Mouse (Mus musculus) forebrain, embryonic 13.5 days (tissue): Measurements from ENCODE around the gene Dpf3. TPM values are rescaled to one million over a fixed set of nuclear protein-coding genes. Genes with fewer than 3 reads are reported as not detected.

Source experiments
- ATAC-seq: fragments of 200-750 bp; cut with Nextera tagmentation; 2 replicates; pipeline ENCODE4 v1.8.0; 2017
- H3K27ac ChIP-seq: fragments of 300-500 bp; sonication (generic); 2 replicates; pipeline ENCODE4 v1.5.1; 2015; ENCODE audit warnings: inconsistent platforms, mild to moderate bottlenecking, moderate library complexity
- H3K27me3 ChIP-seq: fragments of 300-500 bp; sonication (generic); 2 replicates; pipeline ENCODE4 v1.6.1; 2015; ENCODE audit warnings: mild to moderate bottlenecking, inconsistent platforms
- H3K36me3 ChIP-seq: fragments of 300-500 bp; sonication (generic); 2 replicates; pipeline ENCODE4 v1.6.1; 2015; ENCODE audit warnings: mild to moderate bottlenecking, inconsistent platforms; ENCODE audit not compliant: poor library complexity, severe bottlenecking
- H3K4me1 ChIP-seq: fragments of 300-500 bp; sonication (generic); 2 replicates; pipeline ENCODE4 v1.6.1; 2015; ENCODE audit warnings: inconsistent platforms
- H3K4me2 ChIP-seq: fragments of 300-500 bp; sonication (generic); 2 replicates; pipeline ENCODE4 v1.6.1; 2015; ENCODE audit warnings: inconsistent platforms, mild to moderate bottlenecking, moderate library complexity
- H3K4me3 ChIP-seq: fragments of 300-500 bp; sonication (generic); 2 replicates; pipeline ENCODE4 v1.5.1; 2015; ENCODE audit warnings: mild to moderate bottlenecking, inconsistent platforms
- H3K9ac ChIP-seq: fragments of 300-500 bp; sonication (generic); 2 replicates; pipeline ENCODE4 v1.6.1; 2015; ENCODE audit warnings: mild to moderate bottlenecking, inconsistent platforms
- H3K9me3 ChIP-seq: fragments of 300-500 bp; sonication (generic); replicated peaks from 2 replicates; pipeline ENCODE4 v1.6.1; 2016; ENCODE audit warnings: inconsistent platforms
- WGBS: fragments of 180-500 bp; shearing (Covaris S2); methylation state at CpG from one replicate; pipeline ENCODE4 v1.1.7; 2015; 5-methylcytosine and 5-hydroxymethylcytosine counted together
- polyA plus RNA-seq: library from polyadenylated mRNA; unstranded; fragments of >200 nt; fragmentation: Nextera tagmentation; extraction: Ambion mirVana; gene quantifications from 2 replicates; pipeline ENCODE4 v1.2.1, GENCODE M21; 2015

The Dpf3 gene
- polyA plus RNA-seq, 1 experiment from 2014 or later = 9.0 TPM

- WGBS = 45% methylated on average over 3 of the region's 3 CpGs
- ATAC-seq = no peak
- no peak overlapping the region for H3K27ac ChIP-seq
- H3K4me3 ChIP-seq = no peak overlapping the region
- H3K9ac ChIP-seq = no peak overlapping the region
- H3K27me3 ChIP-seq = no peaks in the 10 kb centered on the region
- H3K9me3 ChIP-seq = no peaks in the 10 kb centered on the region
- H3K4me2 ChIP-seq = no peak overlapping the region
- H3K36me3 ChIP-seq = no peaks in the 10 kb centered on the region
- H3K4me1 ChIP-seq = no peaks in the 10 kb centered on the region
Measured at GRCm38 (mm10) chr12:83387554-83387953, 100.0 kb downstream of the Dpf3 start.

- Histone ChIP-seq H3K9ac (no peak overlapping the region), H3K4me1 (no peaks in the 10 kb centered on the region), H3K27ac (no peak overlapping the region), H3K9me3 (no peaks in the 10 kb centered on the region), H3K36me3 (no peaks in the 10 kb centered on the region), H3K27me3 (no peaks in the 10 kb centered on the region), H3K4me3 (no peak overlapping the region), H3K4me2 (no peak overlapping the region)
- no peak for ATAC-seq
- 92% methylated on average over 7 of the region's 7 CpGs for WGBS
Measured at GRCm38 (mm10) chr12:83381072-83381471, 106.4 kb downstream of the Dpf3 start.

- no peaks in the 10 kb centered on the region for H3K9me3 ChIP-seq
- no peaks in the 10 kb centered on the region for H3K36me3 ChIP-seq
- no peak overlapping the region for H3K27ac ChIP-seq
- no peaks in the 10 kb centered on the region for H3K4me1 ChIP-seq
- no peak overlapping the region for H3K9ac ChIP-seq
- ATAC-seq = no peak
- no peak overlapping the region for H3K4me3 ChIP-seq
- H3K27me3 ChIP-seq = no peaks in the 10 kb centered on the region
- H3K4me2 ChIP-seq = no peak overlapping the region
- 54% methylated on average over 3 of the region's 3 CpGs for WGBS
Measured at GRCm38 (mm10) chr12:83380016-83380415, 107.5 kb downstream of the Dpf3 start.

DNA sequence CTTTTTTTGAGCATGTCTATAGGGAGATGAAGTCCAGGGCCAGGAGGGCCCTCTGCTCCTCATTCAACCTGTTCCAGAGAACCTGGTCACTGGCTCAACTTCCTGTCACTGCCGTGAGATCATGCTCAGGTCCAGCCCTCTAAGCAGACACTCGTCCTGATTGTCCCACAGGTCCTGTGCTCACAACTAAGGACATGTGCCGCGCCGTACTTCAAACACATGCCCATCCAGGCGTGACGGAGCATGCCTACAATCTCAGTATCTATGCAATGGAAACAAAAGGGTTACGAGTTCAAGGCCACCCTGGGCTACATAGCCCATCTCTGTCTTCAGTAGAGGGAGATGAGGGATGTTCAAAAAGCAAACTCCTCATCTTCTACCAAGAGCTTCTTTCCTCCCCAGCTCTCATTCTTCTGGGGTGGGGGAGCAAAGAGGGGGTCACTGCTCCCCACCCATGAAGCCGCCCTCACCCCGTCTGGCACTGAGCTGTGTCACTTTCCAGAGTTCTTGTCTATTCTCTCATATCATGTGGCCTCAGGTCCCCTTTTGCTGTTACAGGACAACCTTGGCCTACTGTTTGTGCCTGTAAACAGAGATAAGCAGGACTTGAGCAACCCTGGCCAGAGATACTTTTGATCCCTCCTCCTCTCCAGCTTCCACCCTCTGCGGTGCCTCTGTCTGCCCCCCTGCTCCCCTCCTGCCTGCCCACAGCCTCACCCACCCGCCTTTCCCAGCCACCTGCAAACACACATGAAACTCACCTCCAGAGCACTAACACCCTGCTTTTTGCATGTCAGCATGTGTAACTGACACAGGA, 112.3 kb downstream of the Dpf3 start:
- no peak overlapping the region for H3K27ac ChIP-seq
- no peak overlapping the region for H3K4me3 ChIP-seq
- no peaks in the 10 kb centered on the region for H3K36me3 ChIP-seq
- no peaks in the 10 kb centered on the region for H3K27me3 ChIP-seq
- H3K9ac ChIP-seq = no peak overlapping the region
- H3K4me1 ChIP-seq = no peaks in the 10 kb centered on the region
- no peak overlapping the region for H3K4me2 ChIP-seq
- ATAC-seq = no peak
- WGBS = 80% methylated on average over 12 of the region's 12 CpGs
- H3K9me3 ChIP-seq = no peaks in the 10 kb centered on the region

GRCm38 (mm10) chr12:83373081-83373480, 114.4 kb downstream of the Dpf3 start:
- 60% methylated on average over 7 of the region's 7 CpGs for WGBS
- Histone ChIP-seq H3K4me2 (no peak overlapping the region), H3K4me3 (no peak overlapping the region), H3K9ac (no peak overlapping the region), H3K9me3 (no peaks in the 10 kb centered on the region), H3K36me3 (no peaks in the 10 kb centered on the region), H3K4me1 (no peaks in the 10 kb centered on the region), H3K27ac (no peak overlapping the region; the same call in 1 of the 2 replicates), H3K27me3 (no peaks in the 10 kb centered on the region)
- no peak for ATAC-seq

DNA sequence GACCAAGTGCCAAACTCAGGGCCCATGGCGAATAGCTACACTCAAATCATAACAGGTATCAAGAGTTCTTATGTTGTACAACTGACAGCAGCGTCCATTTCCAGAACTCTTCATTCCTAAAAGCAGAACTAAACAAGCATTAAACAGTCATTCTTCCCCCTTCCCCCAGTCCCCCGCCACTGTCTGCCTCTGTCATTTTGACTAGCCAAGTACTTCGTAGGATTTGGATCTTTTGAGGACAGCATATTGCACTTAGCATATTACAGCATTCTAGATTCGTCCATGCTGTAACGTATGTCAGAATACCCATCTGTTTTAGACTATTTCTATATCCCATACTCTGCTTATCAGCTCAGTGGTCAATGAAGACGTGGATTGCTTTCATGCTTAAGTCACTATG, 115.2 kb downstream of the Dpf3 start:
- no peaks in the 10 kb centered on the region for H3K9me3 ChIP-seq
- ATAC-seq = no peak
- H3K4me3 ChIP-seq = no peak overlapping the region
- WGBS = 93% methylated on average over 7 of the region's 7 CpGs
- no peak overlapping the region for H3K9ac ChIP-seq
- H3K4me2 ChIP-seq = no peak overlapping the region
- H3K27me3 ChIP-seq = no peaks in the 10 kb centered on the region
- H3K27ac ChIP-seq = no peak overlapping the region
- H3K4me1 ChIP-seq = no peaks in the 10 kb centered on the region
- no peaks in the 10 kb centered on the region for H3K36me3 ChIP-seq

- Histone ChIP-seq H3K27ac (no peak overlapping the region), H3K4me1 (no peaks in the 10 kb centered on the region), H3K4me2 (no peak overlapping the region), H3K9ac (no peak overlapping the region), H3K9me3 (0 out of 2 replicates have a peak, but pooled peaks cover 1% of the 10 kb centered on the region), H3K36me3 (no peaks in the 10 kb centered on the region), H3K27me3 (no peaks in the 10 kb centered on the region), H3K4me3 (no peak overlapping the region)
- no peak for ATAC-seq
- WGBS = 90% methylated on average over 11 of the region's 11 CpGs
Measured at GRCm38 (mm10) chr12:83370221-83370620, 117.3 kb downstream of the Dpf3 start.

GRCm38 (mm10) chr12:83369416-83369815, 118.1 kb downstream of the Dpf3 start:
- H3K27ac ChIP-seq = no peak overlapping the region
- WGBS = 95% methylated on average over 5 of the region's 5 CpGs

GRCm38 (mm10) chr12:83367486-83367885, 120.0 kb downstream of the Dpf3 start:
- H3K36me3 ChIP-seq = no peaks in the 10 kb centered on the region
- no peaks in the 10 kb centered on the region for H3K4me1 ChIP-seq
- H3K9ac ChIP-seq = no peak overlapping the region
- H3K4me2 ChIP-seq = no peak overlapping the region
- H3K9me3 ChIP-seq = 0 out of 2 replicates have a peak, but pooled peaks cover 7% of the 10 kb centered on the region
- no peak overlapping the region for H3K27ac ChIP-seq
- H3K27me3 ChIP-seq = no peaks in the 10 kb centered on the region
- no peak overlapping the region for H3K4me3 ChIP-seq
- 95% methylated on average over 1 of the region's 1 CpGs for WGBS
- ATAC-seq = no peak

More at GRCm38 (mm10) chr12:83369416-83369815, 118.1 kb downstream of the Dpf3 start:
- no peaks in the 10 kb centered on the region for H3K27me3 ChIP-seq
- 0 out of 2 replicates have a peak, but pooled peaks cover 7% of the 10 kb centered on the region for H3K9me3 ChIP-seq
- no peaks in the 10 kb centered on the region for H3K4me1 ChIP-seq
- ATAC-seq = no peak
- no peak overlapping the region for H3K9ac ChIP-seq
- no peaks in the 10 kb centered on the region for H3K36me3 ChIP-seq
- no peak overlapping the region for H3K4me2 ChIP-seq
- H3K4me3 ChIP-seq = no peak overlapping the region

DNA sequence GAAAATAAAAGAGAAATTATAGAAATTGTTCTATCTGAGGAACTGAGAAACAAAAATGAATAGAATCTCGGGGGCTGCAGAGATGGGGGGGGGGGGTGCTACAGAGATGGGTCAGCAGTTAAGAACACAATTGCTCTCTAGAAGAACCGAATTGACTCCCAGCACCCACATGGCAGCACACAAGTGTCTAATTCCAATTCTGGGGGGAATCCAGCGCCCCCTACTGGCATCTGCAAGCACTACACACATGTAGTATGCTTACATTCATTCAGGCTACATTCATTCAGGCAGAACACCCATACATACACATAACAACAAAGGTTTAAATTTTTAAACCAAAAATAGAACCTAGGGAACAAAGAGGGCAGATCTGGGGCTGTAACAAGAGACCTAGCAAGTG, 122.7 kb downstream of the Dpf3 start:
- H3K4me1 ChIP-seq = no peaks in the 10 kb centered on the region
- no peak overlapping the region for H3K4me2 ChIP-seq
- ATAC-seq = no peak

DNA sequence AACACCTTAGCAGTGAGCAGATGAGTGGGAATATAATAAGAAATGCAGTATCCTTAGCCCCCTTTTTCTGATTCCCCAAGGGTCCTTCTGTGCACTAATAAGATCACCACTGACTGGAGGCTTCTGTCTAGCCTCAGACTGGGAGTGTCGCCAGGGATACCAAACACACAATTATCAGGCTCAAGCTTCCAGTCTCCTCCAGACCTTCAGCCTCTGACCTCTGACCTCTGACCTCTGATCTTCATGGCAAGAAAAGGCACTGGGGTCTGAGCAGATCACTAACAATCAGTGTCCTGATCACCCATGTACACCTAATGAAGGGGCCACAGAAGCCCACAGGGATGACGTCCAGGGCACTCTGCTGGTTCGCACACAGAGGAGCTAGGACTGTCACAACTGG, 125.7 kb downstream of the Dpf3 start:
- no peak overlapping the region for H3K4me3 ChIP-seq
- H3K36me3 ChIP-seq = no peaks in the 10 kb centered on the region
- WGBS = 46% methylated on average over 3 of the region's 3 CpGs
- 0 out of 2 replicates have a peak, but pooled peaks cover 7% of the 10 kb centered on the region for H3K9me3 ChIP-seq
- no peaks in the 10 kb centered on the region for H3K4me1 ChIP-seq
- no peak overlapping the region for H3K27ac ChIP-seq
- H3K9ac ChIP-seq = no peak overlapping the region
- no peak for ATAC-seq
- H3K27me3 ChIP-seq = no peaks in the 10 kb centered on the region
- H3K4me2 ChIP-seq = no peak overlapping the region

More for the DNA sequence above, 122.7 kb downstream of the Dpf3 start:
- Histone ChIP-seq H3K27me3 (no peaks in the 10 kb centered on the region), H3K36me3 (no peaks in the 10 kb centered on the region), H3K9me3 (0 out of 2 replicates have a peak, but pooled peaks cover 7% of the 10 kb centered on the region), H3K4me3 (no peak overlapping the region), H3K27ac (no peak overlapping the region), H3K9ac (no peak overlapping the region)
- WGBS = 65% methylated on average over 3 of the region's 3 CpGs

DNA sequence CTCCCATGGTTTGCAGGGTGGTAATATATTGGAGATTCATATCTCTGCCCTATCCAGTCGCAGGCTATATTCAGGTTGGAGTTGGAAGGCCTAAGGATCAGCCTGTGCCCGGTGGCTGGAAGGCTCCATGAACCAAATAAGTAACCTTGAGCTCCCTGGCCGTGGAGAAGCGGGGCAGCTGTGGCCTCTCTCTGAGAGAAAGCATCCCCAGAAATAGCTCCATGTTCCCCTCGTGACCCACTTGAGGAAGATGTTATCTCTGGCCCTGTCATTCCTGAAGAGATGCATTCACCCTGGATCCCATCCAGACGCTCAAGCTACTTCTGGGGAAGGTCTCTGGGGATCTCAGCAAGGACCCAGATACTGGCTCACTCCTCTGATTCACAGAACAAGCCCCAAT, 134.9 kb downstream of the Dpf3 start:
- 90% methylated on average over 6 of the region's 6 CpGs for WGBS
- no peak overlapping the region for H3K4me3 ChIP-seq
- H3K4me1 ChIP-seq = no peaks in the 10 kb centered on the region
- H3K9ac ChIP-seq = no peak overlapping the region
- H3K36me3 ChIP-seq = no peaks in the 10 kb centered on the region
- H3K27ac ChIP-seq = no peak overlapping the region
- ATAC-seq = no peak
- no peaks in the 10 kb centered on the region for H3K27me3 ChIP-seq
- no peak overlapping the region for H3K4me2 ChIP-seq
- no peaks in the 10 kb centered on the region for H3K9me3 ChIP-seq

DNA sequence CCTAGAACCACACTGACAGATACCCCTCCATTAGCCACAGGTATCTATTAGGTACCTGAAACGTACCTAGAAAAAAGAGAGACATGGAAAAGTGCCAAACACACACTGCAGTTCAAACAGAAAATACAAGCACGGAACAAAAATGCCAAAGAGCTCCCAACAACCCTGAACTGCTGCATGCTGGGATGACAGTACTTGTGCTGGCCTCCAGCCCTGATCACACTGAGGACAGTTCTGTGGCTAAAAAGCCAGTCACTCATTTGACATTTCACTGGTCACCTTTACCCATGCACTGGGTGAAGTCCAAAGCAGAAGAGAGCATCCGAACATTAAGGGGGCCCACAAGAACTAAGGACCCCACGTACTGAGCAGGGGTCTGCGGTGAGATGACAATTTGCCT, 137.8 kb downstream of the Dpf3 start:
- no peaks in the 10 kb centered on the region for H3K36me3 ChIP-seq
- WGBS = 88% methylated on average over 5 of the region's 5 CpGs
- H3K4me3 ChIP-seq = no peak overlapping the region
- no peak overlapping the region for H3K4me2 ChIP-seq
- H3K27ac ChIP-seq = no peak overlapping the region
- H3K9me3 ChIP-seq = no peaks in the 10 kb centered on the region
- H3K27me3 ChIP-seq = no peaks in the 10 kb centered on the region
- no peaks in the 10 kb centered on the region for H3K4me1 ChIP-seq
- H3K9ac ChIP-seq = no peak overlapping the region
- no peak for ATAC-seq
